Mouse (Mus musculus) midbrain, embryonic 14.5 days (tissue): Measurements from ENCODE around the gene Iars2. TPM values are rescaled to one million over a fixed set of nuclear protein-coding genes. Genes with fewer than 3 reads are reported as not detected.

Experiments
- ATAC-seq: fragments of 200-750 bp; cut with Nextera tagmentation; 2 replicates; pipeline ENCODE4 v1.8.0; 2017; ENCODE audit warnings: moderate number of reproducible peaks, moderate library complexity; ENCODE audit not compliant: low FRiP score, low TSS enrichment
- DNase-seq: peaks from one replicate; pipeline ENCODE4 v3.0.0-alpha.2; 2015
- H3K27ac ChIP-seq: fragments of 300-500 bp; sonication (generic); replicated peaks from 2 replicates; pipeline ENCODE4 v1.5.1; 2014; ENCODE audit warnings: mild to moderate bottlenecking, low read depth, low read length, moderate library complexity
- H3K27me3 ChIP-seq: fragments of 300-500 bp; sonication (generic); 2 replicates; pipeline ENCODE4 v1.6.1; 2014; ENCODE audit warnings: low read length, control low read depth, mixed read lengths; ENCODE audit not compliant: control insufficient read depth, insufficient read depth
- H3K36me3 ChIP-seq: fragments of 300-500 bp; sonication (generic); 2 replicates; pipeline ENCODE4 v1.6.1; 2014; ENCODE audit warnings: low read length, control low read depth; ENCODE audit not compliant: control insufficient read depth, insufficient read depth
- H3K4me1 ChIP-seq: fragments of 300-500 bp; sonication (generic); 2 replicates; pipeline ENCODE4 v1.6.1; 2014; ENCODE audit warnings: mild to moderate bottlenecking, antibody characterized with exemption, low read length, control low read depth; ENCODE audit not compliant: control insufficient read depth, insufficient read depth
- H3K4me2 ChIP-seq: fragments of 300-500 bp; sonication (generic); 2 replicates; pipeline ENCODE4 v1.6.1; 2014; ENCODE audit warnings: mild to moderate bottlenecking, low read length, moderate library complexity
- H3K4me3 ChIP-seq: fragments of 300-500 bp; sonication (generic); replicated peaks from 2 replicates; pipeline ENCODE4 v1.5.1; 2014; ENCODE audit warnings: low read depth, low read length
- H3K9ac ChIP-seq: fragments of 300-500 bp; sonication (generic); replicated peaks from 2 replicates; pipeline ENCODE4 v1.6.1; 2014; ENCODE audit warnings: mild to moderate bottlenecking, low read length, moderate library complexity
- H3K9me3 ChIP-seq: fragments of 300-500 bp; sonication (generic); 2 replicates; pipeline ENCODE4 v1.6.1; 2016; ENCODE audit warnings: low read length, control low read depth, mixed read lengths; ENCODE audit not compliant: control insufficient read depth
- WGBS: fragments of 180-500 bp; shearing (Covaris S2); extraction: QIAGEN DNeasy Blood & Tissue Kit; methylation state at CpG from one replicate; pipeline ENCODE4 v1.1.7; 2014; 5-methylcytosine and 5-hydroxymethylcytosine counted together
- polyA plus RNA-seq: library from polyadenylated mRNA; unstranded; fragments of >200 nt; fragmentation: Nextera tagmentation; extraction: Ambion mirVana; gene quantifications from 2 replicates; pipeline ENCODE4 v1.2.1, GENCODE M21; 2014

The Iars2 gene
- polyA plus RNA-seq, 1 experiment from 2014 or later = 22.3 TPM

- DNase-seq (no peak), ATAC-seq (no peak)
- H3K9me3 ChIP-seq = no peaks in the 10 kb centered on the region
- H3K36me3 ChIP-seq = peaks cover 58% of the 10 kb centered on the region
- WGBS = 93% methylated on average over 7 of the region's 7 CpGs
- H3K4me2 ChIP-seq = no peak overlapping the region
- no peaks in the 10 kb centered on the region for H3K4me1 ChIP-seq
- H3K4me3 ChIP-seq = no peak overlapping the region
- no peak overlapping the region for H3K9ac ChIP-seq
- H3K27me3 ChIP-seq = no peaks in the 10 kb centered on the region
- no peak overlapping the region for H3K27ac ChIP-seq
These were observed 32.3 kb downstream of the Iars2 start for GRCm38 (mm10) chr1:185296850-185297249.

- Histone ChIP-seq H3K27me3 (no peaks in the 10 kb centered on the region), H3K4me2 (no peak overlapping the region), H3K27ac (no peak overlapping the region), H3K4me3 (no peak overlapping the region), H3K4me1 (no peaks in the 10 kb centered on the region), H3K9me3 (no peaks in the 10 kb centered on the region), H3K36me3 (peaks cover 84% of the 10 kb centered on the region), H3K9ac (no peak overlapping the region)
- ATAC-seq = no peak
- 92% methylated on average over 10 of the region's 10 CpGs for WGBS
- DNase-seq = no peak
These were observed 36.4 kb downstream of the Iars2 start for GRCm38 (mm10) chr1:185292646-185293360.

- no peaks in the 10 kb centered on the region for H3K4me1 ChIP-seq
- no peak overlapping the region for H3K4me3 ChIP-seq
- H3K9ac ChIP-seq = no peak overlapping the region
- 75% methylated on average over 4 of the region's 4 CpGs for WGBS
- peaks cover 83% of the 10 kb centered on the region for H3K36me3 ChIP-seq
- ATAC-seq = no peak
- no peak overlapping the region for H3K4me2 ChIP-seq
- no peaks in the 10 kb centered on the region for H3K9me3 ChIP-seq
- H3K27ac ChIP-seq = no peak overlapping the region
- no peak for DNase-seq
- H3K27me3 ChIP-seq = no peaks in the 10 kb centered on the region
These were observed 37.9 kb downstream of the Iars2 start for GRCm38 (mm10) chr1:185291336-185291735.

GRCm38 (mm10) chr1:185289231-185289630, 40.0 kb downstream of the Iars2 start:
- no peak overlapping the region for H3K27ac ChIP-seq
- DNase-seq = no peak
- 90% methylated on average over 5 of the region's 5 CpGs for WGBS

GRCm38 (mm10) chr1:185287066-185287465, 42.1 kb downstream of the Iars2 start:
- H3K36me3 ChIP-seq = peaks cover 87% of the 10 kb centered on the region

More at GRCm38 (mm10) chr1:185289231-185289630, 40.0 kb downstream of the Iars2 start:
- ATAC-seq = no peak
- Histone ChIP-seq H3K4me1 (no peaks in the 10 kb centered on the region), H3K27me3 (no peaks in the 10 kb centered on the region), H3K9ac (no peak overlapping the region), H3K9me3 (no peaks in the 10 kb centered on the region), H3K4me3 (no peak overlapping the region), H3K36me3 (peaks cover 88% of the 10 kb centered on the region), H3K4me2 (no peak overlapping the region)

GRCm38 (mm10) chr1:185285171-185285570, 44.0 kb downstream of the Iars2 start:
- Histone ChIP-seq H3K9me3 (no peaks in the 10 kb centered on the region), H3K9ac (no peak overlapping the region), H3K27ac (no peak overlapping the region), H3K4me1 (no peaks in the 10 kb centered on the region), H3K36me3 (peaks cover 84% of the 10 kb centered on the region), H3K4me2 (no peak overlapping the region), H3K27me3 (no peaks in the 10 kb centered on the region), H3K4me3 (no peak overlapping the region)
- peak; percentile 46; the same call in 1 of the 2 replicates for ATAC-seq
- DNase-seq = peak; percentile 69
- WGBS = 86% methylated on average over 4 of the region's 4 CpGs

More at GRCm38 (mm10) chr1:185287066-185287465, 42.1 kb downstream of the Iars2 start:
- Histone ChIP-seq H3K4me1 (no peaks in the 10 kb centered on the region), H3K9ac (no peak overlapping the region), H3K27ac (no peak overlapping the region), H3K4me3 (no peak overlapping the region), H3K27me3 (no peaks in the 10 kb centered on the region), H3K4me2 (no peak overlapping the region), H3K9me3 (no peaks in the 10 kb centered on the region)
- DNase-seq (no peak), ATAC-seq (no peak)
- 94% methylated on average over 20 of the region's 20 CpGs for WGBS

- DNase-seq (peak; percentile 64), ATAC-seq (no peak)
- no peaks in the 10 kb centered on the region for H3K4me1 ChIP-seq
- no peaks in the 10 kb centered on the region for H3K9me3 ChIP-seq
- no peaks in the 10 kb centered on the region for H3K27me3 ChIP-seq
- no peak overlapping the region for H3K4me3 ChIP-seq
- peaks cover 84% of the 10 kb centered on the region for H3K36me3 ChIP-seq
- H3K4me2 ChIP-seq = no peak overlapping the region
- no peak overlapping the region for H3K27ac ChIP-seq
- no peak overlapping the region for H3K9ac ChIP-seq
- WGBS = 81% methylated on average over 4 of the region's 4 CpGs
These were observed 44.5 kb downstream of the Iars2 start for GRCm38 (mm10) chr1:185284740-185285139.

- H3K36me3 ChIP-seq = peaks cover 94% of the 10 kb centered on the region
- no peak overlapping the region for H3K9ac ChIP-seq
- WGBS = 97% methylated on average over 15 of the region's 15 CpGs
- no peak overlapping the region for H3K27ac ChIP-seq
- H3K4me1 ChIP-seq = no peaks in the 10 kb centered on the region
- H3K9me3 ChIP-seq = no peaks in the 10 kb centered on the region
- H3K27me3 ChIP-seq = no peaks in the 10 kb centered on the region
- H3K4me3 ChIP-seq = no peak overlapping the region
- H3K4me2 ChIP-seq = no peak overlapping the region
- DNase-seq (no peak), ATAC-seq (no peak)
These were observed 45.9 kb downstream of the Iars2 start for GRCm38 (mm10) chr1:185283247-185283646.

- H3K9ac ChIP-seq = no peak overlapping the region
- ATAC-seq (no peak), DNase-seq (no peak)
- no peaks in the 10 kb centered on the region for H3K4me1 ChIP-seq
- H3K36me3 ChIP-seq = peaks cover 94% of the 10 kb centered on the region
- no peak overlapping the region for H3K27ac ChIP-seq
- WGBS = 96% methylated on average over 11 of the region's 11 CpGs
- H3K4me2 ChIP-seq = no peak overlapping the region
- H3K27me3 ChIP-seq = no peaks in the 10 kb centered on the region
- no peaks in the 10 kb centered on the region for H3K9me3 ChIP-seq
- no peak overlapping the region for H3K4me3 ChIP-seq
These were observed 46.4 kb downstream of the Iars2 start for GRCm38 (mm10) chr1:185282846-185283245.
